Mouse (Mus musculus) MEL (cell line): ENCODE measurements around the gene Dnajb5. TPM values are rescaled to one million over a fixed set of nuclear protein-coding genes. Genes with fewer than 3 reads are reported as not detected.

Experiments used
- DNase-seq: peaks from one replicate; pipeline ENCODE4 v3.0.0; 2011; ENCODE audit warnings: low read depth, low spot score
- H3K27ac ChIP-seq: 2 replicates; pipeline ENCODE4 v1.5.1; 2012; ENCODE audit warnings: low read depth, mild to moderate bottlenecking, control low read depth, low read length, moderate library complexity; ENCODE audit not compliant: control insufficient read depth
- H3K27me3 ChIP-seq, 2 experiments: fragments of 150-350 bp in 1 of 2; sonication (generic) in 1 of 2; 2 replicates each; pipeline ENCODE4 v1.6.1; 2012; ENCODE audit warnings: low read length in 2 of 2, mild to moderate bottlenecking in 2 of 2, improper control_type of control experiment in 1 of 2, moderate library complexity in 1 of 2; ENCODE audit not compliant: insufficient read depth in 2 of 2, control insufficient read depth in 1 of 2
- H3K36me3 ChIP-seq, 2 experiments: 2 replicates each; pipeline ENCODE4 v1.6.1; 2012 to 2014; ENCODE audit warnings: low read length in 2 of 2, improper control_type of control experiment in 1 of 2, inconsistent platforms in 1 of 2, mild to moderate bottlenecking in 1 of 2; ENCODE audit not compliant: insufficient read depth in 2 of 2, control insufficient read depth in 1 of 2
- H3K4me1 ChIP-seq, 2 experiments: fragments of 150-350 bp in 1 of 2; sonication (generic) in 1 of 2; 2 replicates each; pipeline ENCODE4 v1.6.1; 2012; ENCODE audit warnings: low read length in 2 of 2, improper control_type of control experiment in 1 of 2, mild to moderate bottlenecking in 1 of 2; ENCODE audit not compliant: insufficient read depth in 2 of 2, control insufficient read depth in 1 of 2
- H3K4me3 ChIP-seq, 2 experiments: fragments of 150-350 bp in 1 of 2; sonication (generic) in 1 of 2; 2 replicates each; pipeline ENCODE4 v1.5.1; 2012; ENCODE audit warnings: low read depth in 2 of 2, low read length in 2 of 2, mild to moderate bottlenecking in 2 of 2, moderate library complexity in 2 of 2, control low read depth in 1 of 2, improper control_type of control experiment in 1 of 2; ENCODE audit not compliant: control insufficient read depth in 1 of 2, insufficient read depth in 1 of 2
- H3K79me2 ChIP-seq: 2 replicates; pipeline ENCODE4 v1.6.1; 2012; ENCODE audit warnings: mild to moderate bottlenecking, low read length, moderate library complexity; ENCODE audit not compliant: control insufficient read depth, poor library complexity, insufficient read depth
- H3K9ac ChIP-seq: 2 replicates; pipeline ENCODE4 v1.6.1; 2012; ENCODE audit warnings: low read depth, mild to moderate bottlenecking, control low read depth, low read length, moderate library complexity; ENCODE audit not compliant: control insufficient read depth, poor library complexity, severe bottlenecking
- H3K9me3 ChIP-seq: fragments of 150-350 bp; sonication (generic); replicated peaks from 2 replicates; pipeline ENCODE4 v1.6.1; 2012; ENCODE audit warnings: mild to moderate bottlenecking, low read length, improper control_type of control experiment, moderate library complexity; ENCODE audit not compliant: insufficient read depth
- CHD2 ChIP-seq: IDR thresholded peaks from 2 replicates; pipeline ENCODE4 v1.6.1; 2011; ENCODE audit warnings: low read length, improper control_type of control experiment
- CTCF ChIP-seq, 3 experiments: IDR thresholded peaks in 2 of 3; conservative IDR thresholded peaks in 1 of 3; 2 replicates each; pipeline ENCODE4 v1.5.1; 2011 to 2012; ENCODE audit warnings: low read length in 3 of 3, low read depth in 2 of 3, mild to moderate bottlenecking in 2 of 3, improper control_type of control experiment in 1 of 3, inconsistent platforms in 1 of 3, mixed read lengths in 1 of 3, moderate library complexity in 1 of 3; ENCODE audit not compliant: control insufficient read depth in 1 of 3, insufficient read depth in 1 of 3, poor library complexity in 1 of 3, severe bottlenecking in 1 of 3
- E2F4 ChIP-seq: IDR thresholded peaks from 2 replicates; pipeline ENCODE4 v1.6.1; 2011; ENCODE audit warnings: low read depth, low read length, improper control_type of control experiment, borderline replicate concordance
- EP300 ChIP-seq, 2 experiments: IDR thresholded peaks; 2 replicates each; pipeline ENCODE4 v1.6.1; 2011; ENCODE audit warnings: improper control_type of control experiment in 2 of 2, low read length in 2 of 2, low read depth in 1 of 2, mild to moderate bottlenecking in 1 of 2
- ETS1 ChIP-seq: IDR thresholded peaks from 2 replicates; pipeline ENCODE4 v1.6.1; 2012; ENCODE audit warnings: low read depth, mild to moderate bottlenecking, inconsistent platforms, low read length, improper control_type of control experiment, moderate library complexity
- HCFC1 ChIP-seq: IDR thresholded peaks from 2 replicates; pipeline ENCODE4 v1.6.1; 2012; ENCODE audit warnings: low read depth, mild to moderate bottlenecking, inconsistent platforms, low read length, improper control_type of control experiment, moderate library complexity
- MAX ChIP-seq: IDR thresholded peaks from 2 replicates; pipeline ENCODE4 v1.6.1; 2011; ENCODE audit warnings: low read length, improper control_type of control experiment
- MEF2A ChIP-seq: IDR thresholded peaks from 2 replicates; pipeline ENCODE4 v1.6.1; 2014; ENCODE audit warnings: low read depth, mild to moderate bottlenecking, inconsistent platforms, low read length, improper control_type of control experiment; ENCODE audit not compliant: poor library complexity, insufficient replicate concordance, severe bottlenecking; ENCODE audit errors: extremely low read depth
- MYB ChIP-seq: IDR thresholded peaks from 2 replicates; pipeline ENCODE4 v1.6.1; 2011; ENCODE audit warnings: mild to moderate bottlenecking, low read depth, low read length, improper control_type of control experiment
- NRF1 ChIP-seq: IDR thresholded peaks from 2 replicates; pipeline ENCODE4 v1.6.1; 2014; ENCODE audit warnings: low read depth, mild to moderate bottlenecking, inconsistent platforms, low read length, improper control_type of control experiment, moderate library complexity; ENCODE audit not compliant: poor library complexity, insufficient read depth, severe bottlenecking
- POLR2AphosphoS2 ChIP-seq: IDR thresholded peaks from 2 replicates; pipeline ENCODE4 v1.6.1; 2011; ENCODE audit warnings: low read length, improper control_type of control experiment
- RAD21 ChIP-seq: IDR thresholded peaks from 2 replicates; pipeline ENCODE4 v1.6.1; 2011; ENCODE audit warnings: mild to moderate bottlenecking, low read depth, low read length, improper control_type of control experiment
- RCOR1 ChIP-seq: IDR thresholded peaks from 2 replicates; pipeline ENCODE4 v1.6.1; 2012; ENCODE audit warnings: low read depth, mild to moderate bottlenecking, inconsistent platforms, low read length, improper control_type of control experiment
- SMC3 ChIP-seq: IDR thresholded peaks from 2 replicates; pipeline ENCODE4 v1.6.1; 2011; ENCODE audit warnings: low read depth, low read length, improper control_type of control experiment
- TCF12 ChIP-seq: IDR thresholded peaks from 2 replicates; pipeline ENCODE4 v1.6.1; 2014; ENCODE audit warnings: low read depth, mild to moderate bottlenecking, inconsistent platforms, low read length, improper control_type of control experiment, moderate library complexity
- UBTF ChIP-seq: IDR thresholded peaks from 2 replicates; pipeline ENCODE4 v1.6.1; 2012; ENCODE audit warnings: low read depth, mild to moderate bottlenecking, inconsistent platforms, low read length, improper control_type of control experiment, moderate library complexity, borderline replicate concordance; ENCODE audit not compliant: insufficient read depth
- USF1 ChIP-seq: IDR thresholded peaks from 2 replicates; pipeline ENCODE4 v1.6.1; 2014; ENCODE audit warnings: low read depth, mild to moderate bottlenecking, inconsistent platforms, low read length, improper control_type of control experiment, moderate library complexity
- USF2 ChIP-seq, 2 experiments: IDR thresholded peaks; 2 replicates each; pipeline ENCODE4 v1.6.1; 2011 to 2012; ENCODE audit warnings: improper control_type of control experiment in 2 of 2, low read length in 2 of 2, borderline replicate concordance in 1 of 2, inconsistent platforms in 1 of 2, low read depth in 1 of 2, mild to moderate bottlenecking in 1 of 2; ENCODE audit not compliant: insufficient read depth in 1 of 2
- ZC3H11A ChIP-seq: IDR thresholded peaks from 2 replicates; pipeline ENCODE4 v1.6.1; 2012; ENCODE audit warnings: low read depth, mild to moderate bottlenecking, inconsistent platforms, low read length, improper control_type of control experiment
- polyA plus RNA-seq, 2 experiments: library from polyadenylated mRNA; stranded (reverse) in 1 of 2; unstranded in 1 of 2; fragments of >175 nt in 1 of 2; fragments of >200 nt in 1 of 2; gene quantifications; 2 replicates each; pipeline versions ENCODE4 v1.2.1 to v1.2.4; 2012; ENCODE audit warnings: low replicate concordance in 2 of 2, low read depth in 1 of 2; ENCODE audit not compliant: insufficient read length in 2 of 2, insufficient read depth in 1 of 2, missing spikeins in 1 of 2
- total RNA-seq: library from RNA; depleted of rRNA; stranded (reverse); fragments of 300-350 nt; gene quantifications from 2 replicates; pipeline ENCODE4 v1.2.3, GENCODE M21; 2012

Dnajb5 gene
- total and polyA plus RNA-seq, 3 experiments, result 0.73 to 1.8 TPM; not detected in 1

GRCm38 (mm10) chr4:42945445-42945844 lies 4.2 kb upstream of the Dnajb5 start:
- Histone ChIP-seq H3K27ac (no peak overlapping the region), H3K27me3 (peaks cover 0 to 1% of the 10 kb centered on the region in 2 experiments; a peak in 1 of 4 replicates), H3K79me2 (no peaks in the 10 kb centered on the region; the same call in 1 of the 2 replicates), H3K9me3 (no peaks in the 10 kb centered on the region), H3K4me3 (no peak overlapping the region), H3K36me3 (no peaks in the 10 kb centered on the region), H3K9ac (no peak overlapping the region), H3K4me1 (peaks cover 0 to 11% of the 10 kb centered on the region in 2 experiments; a peak in 1 of 4 replicates)
- DNase-seq, result no peak
- no peak for TF ChIP-seq POLR2AphosphoS2
- no peak for TF ChIP-seq MYB
- no peak for TF ChIP-seq RCOR1

- Histone ChIP-seq H3K4me3 (no peak overlapping the region), H3K27me3 (peaks cover 0 to 1% of the 10 kb centered on the region in 2 experiments; a peak in 1 of 4 replicates), H3K9me3 (no peaks in the 10 kb centered on the region), H3K27ac (no peak overlapping the region), H3K9ac (no peak overlapping the region), H3K79me2 (no peaks in the 10 kb centered on the region; the same call in 1 of the 2 replicates), H3K36me3 (no peaks in the 10 kb centered on the region), H3K4me1 (peaks cover 0 to 11% of the 10 kb centered on the region in 2 experiments; a peak in 1 of 4 replicates)
- TF ChIP-seq CTCF (IDR thresholded peaks at IDR 0.05 in 2 of 3, conservative IDR thresholded peaks at IDR 0.05 in 1 of 3; ENCODE audit: control insufficient read depth in 1 of 3, insufficient read depth in 1 of 3, low read depth in 2 of 3, low read length in 3 of 3, poor library complexity in 1 of 3, severe bottlenecking in 1 of 3) (peak; percentile 41 to 81 (median 75); a peak in 5 of 6 replicates), SMC3 (peak; percentile 87), ZC3H11A (0 out of 2 replicates have a peak, but pooled peaks have one; percentile 15), RAD21 (peak; percentile 53), MYB (no peak), MEF2A (no peak), USF1 (peak; percentile 61; the same call in 1 of the 2 replicates)
- peak; percentile 77 for DNase-seq
These were observed 3.7 kb upstream of the Dnajb5 start for GRCm38 (mm10) chr4:42945952-42946351.

- Histone ChIP-seq H3K27me3 (peaks cover 0 to 1% of the 10 kb centered on the region in 2 experiments; a peak in 1 of 4 replicates), H3K36me3 (no peaks in the 10 kb centered on the region), H3K79me2 (no peaks in the 10 kb centered on the region; the same call in 1 of the 2 replicates), H3K9me3 (no peaks in the 10 kb centered on the region), H3K4me3 (no peak overlapping the region), H3K9ac (no peak overlapping the region), H3K4me1 (peaks cover 0 to 8% of the 10 kb centered on the region in 2 experiments; a peak in 1 of 4 replicates), H3K27ac (no peak overlapping the region)
- no peak for DNase-seq
- no peak for TF ChIP-seq ETS1
- TF ChIP-seq UBTF, result no peak
- TF ChIP-seq NRF1, result no peak
- no peak for TF ChIP-seq MAX
- no peak for TF ChIP-seq HCFC1
- TF ChIP-seq CHD2, result no peak
- TF ChIP-seq TCF12, result no peak
- no peak for TF ChIP-seq RCOR1
- TF ChIP-seq EP300 (IDR thresholded peaks at IDR 0.05; ENCODE audit: low read depth in 1 of 2, low read length in 2 of 2), result no peak
- no peak for TF ChIP-seq USF2 (IDR thresholded peaks at IDR 0.05; ENCODE audit: borderline replicate concordance in 1 of 2, insufficient read depth in 1 of 2, low read depth in 1 of 2, low read length in 2 of 2)
- TF ChIP-seq ZC3H11A, result no peak
- no peak for TF ChIP-seq USF1
- no peak for TF ChIP-seq E2F4
These were observed 2.8 kb upstream of the Dnajb5 start for GRCm38 (mm10) chr4:42946733-42947290.
